Mouse (Mus musculus): ENCODE measurements around the gene Slc39a10. TPM values are rescaled to one million over a fixed set of nuclear protein-coding genes. Genes with fewer than 3 reads are reported as not detected.

The Slc39a10 gene
- not detected in 2 replicates for polyA plus RNA-seq (2012; ENCODE audit: insufficient read depth, insufficient read length, low replicate concordance, missing spikeins)

DNA sequence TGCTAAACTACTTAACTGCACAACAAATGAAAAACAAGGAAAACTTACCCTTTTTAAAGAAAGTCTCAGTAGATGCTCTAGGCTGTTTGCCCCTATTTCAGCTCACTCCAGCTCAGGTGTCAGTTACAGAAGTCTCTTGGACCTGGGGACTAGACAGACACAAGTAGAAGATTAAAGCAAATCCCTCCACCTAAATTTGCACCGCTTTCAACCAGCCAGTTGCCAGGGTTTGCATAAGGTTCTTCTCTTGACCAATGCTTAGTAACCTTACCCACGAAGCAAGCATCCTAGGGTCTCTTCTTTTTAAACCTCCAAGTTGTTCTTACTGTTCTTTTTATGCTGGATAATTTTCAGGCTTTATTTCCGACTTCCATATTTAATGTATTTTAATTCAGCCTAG, at the start of gene Slc39a10:
TSS of gene Slc39a10 (minus strand) at position 101 of the 400 bp plus-strand sequence.
- 89% methylated on average over 3 of the region's 3 CpGs for WGBS
- TF ChIP-seq CTCF (IDR thresholded peaks at IDR 0.05; ENCODE audit: insufficient read depth, low read depth, low read length) = no peak
- TF ChIP-seq POLR2A (IDR thresholded peaks at IDR 0.05; ENCODE audit: insufficient read depth, low read depth, low read length) = no peak
- no peak within 1 kb of the TSS for H3K4me3 ChIP-seq (ENCODE audit: insufficient read depth, low read depth, low read length)
- no peaks in the 10 kb centered on the region for H3K4me1 ChIP-seq (ENCODE audit: control insufficient read depth, insufficient read depth, low read length)
- H3K27ac ChIP-seq (ENCODE audit: insufficient read depth, low read depth, low read length) = no peak within 1 kb of the TSS

DNA sequence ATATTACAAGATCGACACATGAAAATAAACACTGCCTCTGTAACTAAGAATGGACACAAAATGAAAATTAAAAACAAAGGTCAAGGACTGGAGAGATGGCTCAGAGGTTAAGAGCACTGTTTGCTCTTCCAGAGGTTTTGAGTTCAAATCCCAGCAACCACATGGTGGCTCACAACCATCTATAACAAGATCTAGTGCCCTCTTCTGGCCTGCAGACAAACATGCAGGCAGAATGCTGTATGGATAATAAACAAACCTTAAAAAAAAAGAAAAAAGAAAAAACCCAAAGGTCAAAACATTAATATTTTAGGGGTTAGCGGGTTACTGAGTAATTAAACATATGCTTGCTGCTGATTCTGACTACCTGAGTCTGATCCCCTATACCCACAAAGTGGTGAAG, 46.6 kb upstream of the Slc39a10 start:
- no peaks in the 10 kb centered on the region for H3K4me1 ChIP-seq (ENCODE audit: control insufficient read depth, insufficient read depth, low read length)
- no peak overlapping the region for H3K4me3 ChIP-seq (ENCODE audit: insufficient read depth, low read depth, low read length)
- no peak overlapping the region for H3K27ac ChIP-seq (ENCODE audit: insufficient read depth, low read depth, low read length)
- TF ChIP-seq CTCF (IDR thresholded peaks at IDR 0.05; ENCODE audit: insufficient read depth, low read depth, low read length) (no peak), POLR2A (IDR thresholded peaks at IDR 0.05; ENCODE audit: insufficient read depth, low read depth, low read length) (no peak)
- 96% methylated on average over 2 of the region's 2 CpGs for WGBS

DNA sequence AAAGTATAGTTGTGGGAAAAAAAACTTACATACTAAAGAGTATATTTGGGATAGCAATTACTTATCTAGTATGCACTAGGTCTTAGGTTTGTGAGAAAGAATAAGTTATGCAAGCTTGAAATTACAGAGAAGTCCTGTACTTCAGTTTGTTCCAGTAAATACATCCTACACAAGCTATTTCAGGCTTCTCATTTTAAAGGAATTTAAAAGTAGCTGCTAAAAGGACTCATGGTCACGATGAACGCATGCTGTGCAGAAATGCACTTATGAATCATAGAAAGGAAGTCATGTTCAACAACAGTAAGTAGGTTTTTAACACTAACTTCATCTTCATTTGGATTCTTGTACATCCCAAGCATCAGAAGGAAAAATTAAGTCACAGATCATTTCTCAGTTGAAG, 45.0 kb upstream of the Slc39a10 start:
- WGBS = 42% methylated on average over 2 of the region's 2 CpGs
- no peak overlapping the region for H3K27ac ChIP-seq (ENCODE audit: insufficient read depth, low read depth, low read length)

DNA sequence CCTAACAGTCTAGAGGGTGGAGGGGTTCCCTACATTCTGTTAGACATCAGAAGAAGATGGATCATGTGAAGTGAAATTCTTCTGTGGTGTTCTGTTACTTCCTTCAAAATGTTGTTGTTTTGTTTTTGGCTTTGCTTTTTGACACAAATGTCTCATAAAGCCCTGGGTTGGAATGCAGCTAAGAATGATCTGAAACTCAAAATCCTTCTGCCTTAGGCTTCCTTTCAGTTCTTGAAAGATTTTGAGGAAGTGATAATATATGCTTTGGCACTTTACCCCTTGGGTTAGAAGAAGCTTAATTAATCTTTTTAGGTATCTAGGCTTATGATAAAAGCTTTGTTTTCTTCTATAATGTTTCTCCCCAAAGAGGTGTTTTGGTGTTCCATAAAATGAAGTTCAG, 34.5 kb upstream of the Slc39a10 start:
- Histone ChIP-seq H3K4me1 (ENCODE audit: control insufficient read depth, insufficient read depth, low read length) (no peaks in the 10 kb centered on the region), H3K27ac (ENCODE audit: insufficient read depth, low read depth, low read length) (no peak overlapping the region), H3K4me3 (ENCODE audit: insufficient read depth, low read depth, low read length) (no peak overlapping the region)
- TF ChIP-seq CTCF (IDR thresholded peaks at IDR 0.05; ENCODE audit: insufficient read depth, low read depth, low read length) (no peak), POLR2A (IDR thresholded peaks at IDR 0.05; ENCODE audit: insufficient read depth, low read depth, low read length) (no peak)

More for the DNA sequence above, 45.0 kb upstream of the Slc39a10 start:
- TF ChIP-seq POLR2A (IDR thresholded peaks at IDR 0.05; ENCODE audit: insufficient read depth, low read depth, low read length) (no peak), CTCF (IDR thresholded peaks at IDR 0.05; ENCODE audit: insufficient read depth, low read depth, low read length) (no peak)
- no peak overlapping the region for H3K4me3 ChIP-seq (ENCODE audit: insufficient read depth, low read depth, low read length)
- no peaks in the 10 kb centered on the region for H3K4me1 ChIP-seq (ENCODE audit: control insufficient read depth, insufficient read depth, low read length)

DNA sequence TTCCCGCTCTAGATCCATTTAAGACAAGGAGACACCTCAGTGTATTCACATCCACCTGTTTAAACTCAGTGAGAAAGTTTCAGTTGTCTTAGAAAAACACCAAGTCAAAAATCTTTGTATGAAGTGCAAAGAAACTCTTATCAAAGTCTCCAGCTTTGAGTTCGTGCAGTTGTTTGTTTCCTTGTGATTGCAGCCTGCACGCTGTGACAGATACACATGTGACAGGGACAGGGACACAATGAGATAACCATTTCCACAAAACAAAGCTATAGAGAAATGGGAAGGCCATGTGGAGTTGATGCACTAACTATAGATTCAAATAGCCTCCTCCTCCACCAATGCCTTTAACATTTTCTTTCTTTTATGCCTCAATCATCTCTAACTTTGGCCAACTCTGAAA, 33.6 kb upstream of the Slc39a10 start:
- H3K4me3 ChIP-seq (ENCODE audit: insufficient read depth, low read depth, low read length) = no peak overlapping the region
- H3K27ac ChIP-seq (ENCODE audit: insufficient read depth, low read depth, low read length) = no peak overlapping the region
- 81% methylated on average over 3 of the region's 3 CpGs for WGBS
- H3K4me1 ChIP-seq (ENCODE audit: control insufficient read depth, insufficient read depth, low read length) = no peaks in the 10 kb centered on the region
- no peak for TF ChIP-seq POLR2A (IDR thresholded peaks at IDR 0.05; ENCODE audit: insufficient read depth, low read depth, low read length)
- TF ChIP-seq CTCF (IDR thresholded peaks at IDR 0.05; ENCODE audit: insufficient read depth, low read depth, low read length) = no peak

DNA sequence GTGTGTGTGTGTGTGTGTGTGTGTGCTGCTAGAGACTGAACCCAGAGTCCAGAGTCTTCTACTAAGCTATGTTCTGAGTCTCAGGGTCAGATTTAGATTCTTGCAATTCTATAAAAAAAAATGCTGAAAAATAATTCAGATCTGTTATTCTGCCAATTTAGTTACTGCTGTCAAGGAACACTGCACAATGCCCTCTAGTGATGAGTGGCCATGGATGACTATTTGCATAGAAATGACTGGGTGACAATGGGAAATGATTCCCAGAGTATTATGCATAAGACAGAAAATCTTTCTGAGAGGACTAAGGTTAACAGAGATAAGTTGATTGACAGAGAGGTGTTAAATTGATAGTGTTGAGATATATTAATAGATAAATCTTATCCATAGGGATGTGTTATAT, 32.3 kb upstream of the Slc39a10 start:
- Histone ChIP-seq H3K4me3 (ENCODE audit: insufficient read depth, low read depth, low read length) (no peak overlapping the region), H3K4me1 (ENCODE audit: control insufficient read depth, insufficient read depth, low read length) (no peaks in the 10 kb centered on the region), H3K27ac (ENCODE audit: insufficient read depth, low read depth, low read length) (no peak overlapping the region)
- TF ChIP-seq POLR2A (IDR thresholded peaks at IDR 0.05; ENCODE audit: insufficient read depth, low read depth, low read length) (no peak), CTCF (IDR thresholded peaks at IDR 0.05; ENCODE audit: insufficient read depth, low read depth, low read length) (no peak)

DNA sequence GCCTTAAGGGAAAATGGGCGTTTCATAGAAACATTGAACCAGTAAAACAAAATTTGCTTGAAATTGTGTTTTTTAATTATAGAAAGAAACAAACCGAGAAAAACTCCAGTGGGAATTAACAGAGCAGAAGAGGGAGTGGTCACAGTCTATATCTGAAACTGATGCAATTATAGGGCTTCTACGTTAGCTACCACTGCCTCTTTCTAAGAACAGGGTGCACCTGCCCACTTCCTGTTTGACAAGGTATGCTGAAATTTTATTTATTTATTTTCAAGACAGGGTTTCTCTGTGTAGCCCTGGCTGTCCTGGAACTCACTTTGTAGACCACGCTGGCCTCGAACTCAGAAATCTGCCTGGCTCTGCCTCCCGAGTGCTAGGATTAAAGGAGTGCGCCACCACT, 30.3 kb upstream of the Slc39a10 start:
- H3K27ac ChIP-seq (ENCODE audit: insufficient read depth, low read depth, low read length) = no peak overlapping the region
- TF ChIP-seq CTCF (IDR thresholded peaks at IDR 0.05; ENCODE audit: insufficient read depth, low read depth, low read length) (no peak), POLR2A (IDR thresholded peaks at IDR 0.05; ENCODE audit: insufficient read depth, low read depth, low read length) (no peak)
- WGBS = 86% methylated on average over 7 of the region's 7 CpGs
- no peak overlapping the region for H3K4me3 ChIP-seq (ENCODE audit: insufficient read depth, low read depth, low read length)
- no peaks in the 10 kb centered on the region for H3K4me1 ChIP-seq (ENCODE audit: control insufficient read depth, insufficient read depth, low read length)

DNA sequence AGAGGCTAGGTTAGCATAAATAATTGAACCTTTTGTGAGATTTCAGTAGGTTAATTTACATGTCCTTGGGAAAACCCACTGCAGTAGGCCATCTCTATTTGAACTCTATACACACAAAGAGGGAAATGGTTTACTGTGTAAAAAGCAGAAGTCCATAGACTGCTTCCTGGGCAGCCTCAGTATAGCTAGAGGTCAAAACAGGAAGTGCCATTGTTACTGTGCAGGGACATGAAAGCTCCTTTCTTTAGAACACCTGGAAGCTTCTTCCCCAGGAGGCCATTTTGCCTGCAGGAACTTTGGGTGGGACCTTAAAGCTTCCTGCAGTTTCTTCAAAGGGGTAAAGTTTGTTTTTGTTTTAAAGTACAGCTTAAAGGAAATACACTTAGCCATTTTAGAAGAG, 29.0 kb upstream of the Slc39a10 start:
- no peak overlapping the region for H3K4me3 ChIP-seq (ENCODE audit: insufficient read depth, low read depth, low read length)
- H3K27ac ChIP-seq (ENCODE audit: insufficient read depth, low read depth, low read length) = no peak overlapping the region
- no peaks in the 10 kb centered on the region for H3K4me1 ChIP-seq (ENCODE audit: control insufficient read depth, insufficient read depth, low read length)
- TF ChIP-seq CTCF (IDR thresholded peaks at IDR 0.05; ENCODE audit: insufficient read depth, low read depth, low read length) (no peak), POLR2A (IDR thresholded peaks at IDR 0.05; ENCODE audit: insufficient read depth, low read depth, low read length) (no peak)

DNA sequence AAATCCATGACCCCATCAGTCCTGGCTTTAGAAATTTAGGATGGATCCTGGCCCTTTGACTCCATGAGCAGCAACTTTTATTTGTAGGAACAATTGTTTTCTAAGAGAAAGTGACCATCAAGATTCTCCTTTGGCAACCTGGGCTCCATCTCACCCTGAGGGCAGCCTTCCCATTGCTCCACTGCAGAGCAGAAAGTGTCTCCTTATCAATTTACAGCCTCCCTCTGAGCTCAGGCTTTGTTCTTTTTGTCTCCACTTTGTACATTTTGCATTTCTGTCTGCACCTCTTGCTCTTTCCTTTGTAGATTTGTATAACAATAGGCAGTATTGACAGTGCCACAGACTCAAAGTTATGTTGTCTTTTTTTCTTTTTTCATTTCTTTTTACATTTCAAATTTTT, 23.6 kb upstream of the Slc39a10 start:
- H3K27ac ChIP-seq (ENCODE audit: insufficient read depth, low read depth, low read length) = no peak overlapping the region
- no peaks in the 10 kb centered on the region for H3K4me1 ChIP-seq (ENCODE audit: control insufficient read depth, insufficient read depth, low read length)
- H3K4me3 ChIP-seq (ENCODE audit: insufficient read depth, low read depth, low read length) = no peak overlapping the region
- no peak for TF ChIP-seq POLR2A (IDR thresholded peaks at IDR 0.05; ENCODE audit: insufficient read depth, low read depth, low read length)
- no peak for TF ChIP-seq CTCF (IDR thresholded peaks at IDR 0.05; ENCODE audit: insufficient read depth, low read depth, low read length)

DNA sequence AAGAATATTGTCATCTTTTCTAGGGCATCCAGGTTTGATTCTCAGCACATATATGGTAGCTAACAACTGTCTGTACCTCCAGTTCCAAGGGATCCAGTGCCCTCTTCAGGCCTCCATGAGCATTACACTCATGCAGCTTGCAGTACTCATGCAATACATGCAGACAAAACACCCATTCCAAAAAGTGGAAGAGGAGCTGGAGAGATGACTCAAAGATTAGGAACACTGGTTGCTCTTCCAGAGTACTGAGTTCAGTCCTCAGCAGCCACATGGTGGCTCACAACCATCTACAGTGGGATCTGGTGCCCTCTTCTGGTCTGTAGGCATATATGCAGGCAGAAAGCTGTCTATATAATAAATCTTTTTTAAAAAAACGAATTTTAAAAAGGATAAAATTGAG, 21.7 kb upstream of the Slc39a10 start:
- no peak overlapping the region for H3K4me3 ChIP-seq (ENCODE audit: insufficient read depth, low read depth, low read length)
- 56% methylated on average over 1 of the region's 1 CpGs for WGBS
- no peak for TF ChIP-seq CTCF (IDR thresholded peaks at IDR 0.05; ENCODE audit: insufficient read depth, low read depth, low read length)
- no peak for TF ChIP-seq POLR2A (IDR thresholded peaks at IDR 0.05; ENCODE audit: insufficient read depth, low read depth, low read length)

More for the DNA sequence above, 21.7 kb upstream of the Slc39a10 start:
- no peak overlapping the region for H3K27ac ChIP-seq (ENCODE audit: insufficient read depth, low read depth, low read length)
- no peaks in the 10 kb centered on the region for H3K4me1 ChIP-seq (ENCODE audit: control insufficient read depth, insufficient read depth, low read length)

Measured in olfactory bulb, adult 2 months (tissue).